Mouse (Mus musculus) small intestine, adult 2 months (tissue): ENCODE data around the gene Svbp.

Experiments used
- CTCF ChIP-seq: fragments of 200-500 bp; IDR thresholded peaks from 2 replicates; pipeline ENCODE4 v1.5.1; 2012; ENCODE audit warnings: low read depth, mild to moderate bottlenecking, control low read depth, inconsistent platforms, low read length, moderate library complexity, mixed read lengths; ENCODE audit not compliant: insufficient replicate concordance, insufficient read length; ENCODE audit errors: extremely low read depth
- POLR2A ChIP-seq: fragments of 200-500 bp; IDR thresholded peaks from 2 replicates; pipeline ENCODE4 v1.6.1; 2012; ENCODE audit warnings: low read depth, mild to moderate bottlenecking, control low read depth, inconsistent platforms, low read length, moderate library complexity

DNA sequence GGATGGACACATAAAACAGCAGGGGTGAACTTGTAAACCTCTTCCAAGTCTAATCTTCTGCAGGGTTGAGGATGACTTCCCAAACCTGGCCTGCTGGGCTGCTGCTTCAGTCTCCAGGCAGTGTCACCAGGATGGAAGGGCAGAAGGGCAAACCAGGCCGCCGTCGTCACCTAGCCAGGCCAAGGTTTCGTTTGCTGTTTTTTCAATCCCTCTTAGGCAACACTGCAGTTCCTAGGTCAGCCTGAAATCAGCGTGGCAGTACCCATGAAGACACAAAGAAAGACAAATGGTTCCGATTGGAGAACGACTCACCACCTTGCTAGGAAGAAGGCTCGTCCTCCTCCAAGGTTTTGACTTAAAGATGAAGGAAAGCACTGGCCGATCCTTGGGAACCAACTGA, 30.6 kb downstream of the Svbp start:
- TF ChIP-seq CTCF: no peak
- no peak for TF ChIP-seq POLR2A
